Mouse (Mus musculus): ENCODE results near the gene Serinc4.
"Not testable (repeated sequence)": the region's sequence is repeated elsewhere in the genome, so short reads cannot be mapped to it uniquely, and the experiment has no call there.

The Serinc4 gene

GRCm38 (mm10) chr2:121456692-121457642, at the start of gene Serinc4:
Gene Serinc4 (minus strand): TSS chr2:121456781.
- DNase-seq (ENCODE audit: low spot score): peak; percentile 78

- DNase-seq (ENCODE audit: low spot score): not testable (repeated sequence)
Observed at GRCm38 (mm10) chr2:121501550-121501949, 45.0 kb upstream of the Serinc4 start.

GRCm38 (mm10) chr2:121484403-121484802, 27.8 kb upstream of the Serinc4 start:
- DNase-seq (ENCODE audit: low spot score): not testable (repeated sequence)

- no peak for DNase-seq (ENCODE audit: low spot score)
Observed at GRCm38 (mm10) chr2:121483576-121483975, 27.0 kb upstream of the Serinc4 start.

GRCm38 (mm10) chr2:121480916-121481315, 24.3 kb upstream of the Serinc4 start:
- not testable (repeated sequence) for DNase-seq (ENCODE audit: low spot score)

- DNase-seq (ENCODE audit: low spot score): no peak
Observed at GRCm38 (mm10) chr2:121480498-121480897, 23.9 kb upstream of the Serinc4 start.

- no peak for DNase-seq (ENCODE audit: low spot score)
Observed at GRCm38 (mm10) chr2:121477491-121478266, 21.1 kb upstream of the Serinc4 start.

GRCm38 (mm10) chr2:121475306-121475705, 18.7 kb upstream of the Serinc4 start:
- DNase-seq (ENCODE audit: low spot score): not testable (repeated sequence)

GRCm38 (mm10) chr2:121474180-121474535, 17.6 kb upstream of the Serinc4 start:
- no peak for DNase-seq (ENCODE audit: low spot score)

- peak; percentile 63 for DNase-seq (ENCODE audit: low spot score)
Observed at GRCm38 (mm10) chr2:121473301-121474179, 17.0 kb upstream of the Serinc4 start, which contains the start of gene Mfap1b. Gene Mfap1b (minus strand): TSS chr2:121474067.

GRCm38 (mm10) chr2:121472783-121473182, 16.2 kb upstream of the Serinc4 start:
- not testable (repeated sequence) for DNase-seq (ENCODE audit: low spot score)

- not testable (repeated sequence) for DNase-seq (ENCODE audit: low spot score)
Observed at GRCm38 (mm10) chr2:121468982-121469381, 12.4 kb upstream of the Serinc4 start.

- no peak for DNase-seq (ENCODE audit: low spot score)
Observed at GRCm38 (mm10) chr2:121460071-121460470, 3.5 kb upstream of the Serinc4 start.

GRCm38 (mm10) chr2:121455534-121455933, 1.0 kb downstream of the Serinc4 start:
- no peak for DNase-seq (ENCODE audit: low spot score)

GRCm38 (mm10) chr2:121453917-121454316, 2.7 kb downstream of the Serinc4 start:
- DNase-seq (ENCODE audit: low spot score): no peak

- no peak for DNase-seq (ENCODE audit: low spot score)
Observed at GRCm38 (mm10) chr2:121452990-121453389, 3.6 kb downstream of the Serinc4 start, which contains the start of gene Hypk. Gene Hypk (plus strand): TSS chr2:121453290.

- no peak for DNase-seq (ENCODE audit: low spot score)
Observed at GRCm38 (mm10) chr2:121452361-121452760, 4.2 kb downstream of the Serinc4 start.

GRCm38 (mm10) chr2:121450093-121450492, 6.5 kb downstream of the Serinc4 start:
- DNase-seq (ENCODE audit: low spot score): no peak

GRCm38 (mm10) chr2:121449545-121450011, 7.0 kb downstream of the Serinc4 start:
- DNase-seq (ENCODE audit: low spot score): no peak

- peak; percentile 99 for DNase-seq (ENCODE audit: low spot score)
Observed at GRCm38 (mm10) chr2:121448739-121449535, 7.6 kb downstream of the Serinc4 start, which contains the start of gene Serf2. Gene Serf2 (plus strand): TSS chr2:121449195.
